ENCODE assay signal across 8 mouse cellular contexts in the genomic region with DNA sequence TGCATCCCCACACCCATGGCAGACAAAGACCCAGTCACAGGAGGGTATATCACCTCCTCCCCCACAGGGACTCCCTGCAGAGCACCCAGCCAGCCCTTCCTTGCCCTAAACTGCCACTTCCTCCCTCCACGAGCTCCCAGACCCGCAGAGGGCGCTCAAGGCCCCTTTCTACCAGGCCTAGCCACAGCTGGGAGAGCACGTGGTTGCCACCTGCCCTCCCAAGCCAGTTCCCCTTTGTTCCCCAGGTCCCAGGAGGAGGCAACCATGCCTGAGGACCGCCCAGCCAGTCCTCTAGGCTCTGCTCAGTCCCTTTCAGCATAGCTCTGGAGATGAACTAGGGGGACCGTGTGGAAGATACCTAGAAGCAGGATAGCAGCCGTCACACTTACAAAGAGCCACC. TPM values are rescaled to one million over a fixed set of nuclear protein-coding genes. Genes with fewer than 3 reads are reported as not detected.
DNase-seq lines count a peak whose midpoint lies in the region; ATAC-seq and TF ChIP-seq lines count a peak whose summit lies in the region.

No protein-coding gene starts in this region.

- H3K36me3 ChIP-seq in G1E (replicated peaks) = no peaks in the 10 kb centered on the region
- H3K36me3 ChIP-seq in forebrain, embryonic 14.5 days (ENCODE audit: control insufficient read depth, insufficient read depth, low read length) = no peaks in the 10 kb centered on the region
- no peaks in the 10 kb centered on the region for H3K36me3 ChIP-seq in lung, embryonic 16.5 days (ENCODE audit: control insufficient read depth, insufficient read depth, low read length)

- intact Hi-C loops in heart, postnatal 25 days (cut with DNase I) = no loop called here

- peaks cover 15% of the 10 kb centered on the region for H3K27me3 ChIP-seq in G1E (ENCODE audit: insufficient read depth, low read length)
- no peaks in the 10 kb centered on the region for H3K27me3 ChIP-seq in forebrain, embryonic 14.5 days (replicated peaks; ENCODE audit: control insufficient read depth, insufficient read depth, low read length)
- no peaks in the 10 kb centered on the region for H3K27me3 ChIP-seq in lung, embryonic 16.5 days (ENCODE audit: control insufficient read depth, insufficient read depth, low read depth, low read length)

- WGBS in bone marrow, adult 2 months = 4% methylated on average over 7 of the region's 7 CpGs
- WGBS in forebrain, embryonic 14.5 days = 6% methylated on average over 7 of the region's 7 CpGs
- 16% methylated on average over 7 of the region's 7 CpGs for WGBS in lung, embryonic 16.5 days

- peak; percentile 90 for ATAC-seq in G1E (ENCODE audit: extremely low read depth, insufficient number of reproducible peaks, low FRiP score, poor library complexity, severe bottlenecking)
- ATAC-seq in forebrain, embryonic 14.5 days = peak; percentile 68
- ATAC-seq in lung, embryonic 16.5 days (ENCODE audit: low read depth) = peak; percentile 49

- peak; percentile 87 for TF ChIP-seq CTCF in G1E (IDR thresholded peaks at IDR 0.05; ENCODE audit: low read depth, low read length)
- TF ChIP-seq CTCF in bone marrow, adult 2 months (IDR thresholded peaks at IDR 0.05; ENCODE audit: control insufficient read depth, insufficient read depth, low read length) = peak; percentile 94

- no peaks in the 10 kb centered on the region for H3K9me3 ChIP-seq in G1E (replicated peaks)
- no peaks in the 10 kb centered on the region for H3K9me3 ChIP-seq in forebrain, embryonic 14.5 days (replicated peaks; ENCODE audit: control insufficient read depth, low read length)
- H3K9me3 ChIP-seq in lung, embryonic 16.5 days (ENCODE audit: control insufficient read depth, low read length) = no peaks in the 10 kb centered on the region

- TF ChIP-seq POLR2A in bone marrow, adult 2 months (IDR thresholded peaks at IDR 0.05; ENCODE audit: borderline replicate concordance, control insufficient read depth, low read depth, low read length) = peak; percentile 35; the same call in 1 of the 2 replicates

- peak; percentile 97 for DNase-seq in G1E (ENCODE audit: low spot score)
- peak; percentile 82 for DNase-seq in forebrain, embryonic 14.5 days (ENCODE audit: low spot score)
- DNase-seq in heart, postnatal 25 days (ENCODE audit: low spot score) = peak; percentile 74
- DNase-seq in layer of hippocampus, adult 9-10 months (ENCODE audit: low spot score) = peak; percentile 74
- DNase-seq in right cerebral cortex, adult 18-20 months = peak; percentile 81
- DNase-seq in urinary bladder, postnatal 25 days (ENCODE audit: low spot score) = peak; percentile 82

- peak overlapping the region; percentile 10; the same call in 1 of the 2 replicates for H3K4me3 ChIP-seq in G1E (ENCODE audit: low read depth, low read length)
- no peak overlapping the region for H3K4me3 ChIP-seq in bone marrow, adult 2 months (replicated peaks; ENCODE audit: control insufficient read depth, low read depth, low read length)
- H3K4me3 ChIP-seq in forebrain, embryonic 14.5 days (ENCODE audit: low read depth, low read length) = no peak overlapping the region
- no peak overlapping the region for H3K4me3 ChIP-seq in lung, embryonic 16.5 days (ENCODE audit: low read length)

- peaks cover 61% of the 10 kb centered on the region for H3K4me1 ChIP-seq in G1E (ENCODE audit: insufficient read depth, low read depth, low read length)
- H3K4me1 ChIP-seq in bone marrow, adult 2 months (ENCODE audit: control insufficient read depth, insufficient read depth, low read length) = peaks cover 3% of the 10 kb centered on the region
- H3K4me1 ChIP-seq in forebrain, embryonic 14.5 days (ENCODE audit: control insufficient read depth, insufficient read depth, low read length) = peaks cover 28% of the 10 kb centered on the region
- H3K4me1 ChIP-seq in lung, embryonic 16.5 days (replicated peaks; ENCODE audit: control insufficient read depth, insufficient read depth, low read length) = peaks cover 31% of the 10 kb centered on the region

- no peak overlapping the region for H3K4me2 ChIP-seq in forebrain, embryonic 14.5 days (ENCODE audit: low read length)
- H3K4me2 ChIP-seq in lung, embryonic 16.5 days (ENCODE audit: low read depth, low read length) = no peak overlapping the region

- no peak overlapping the region for H3K27ac ChIP-seq in bone marrow, adult 2 months (ENCODE audit: control insufficient read depth, insufficient read depth, low read depth, low read length, poor library complexity)
- H3K27ac ChIP-seq in forebrain, embryonic 14.5 days (ENCODE audit: low read depth, low read length) = peak overlapping the region; percentile 52; the same call in 1 of the 2 replicates
- 0 out of 2 replicates have a peak overlapping the region, but pooled peaks have one; percentile 8 for H3K27ac ChIP-seq in lung, embryonic 16.5 days (ENCODE audit: low read length)

- no peak overlapping the region for H3K9ac ChIP-seq in forebrain, embryonic 14.5 days (ENCODE audit: low read length)
- H3K9ac ChIP-seq in lung, embryonic 16.5 days (ENCODE audit: low read length) = peak overlapping the region; percentile 43

RNA-seq across cellular contexts. Expression of a gene that starts 17.1 kb away (rescaled TPM):
- total RNA-seq in G1E (2014; fragmentation: Nextera tagmentation) (2,671 and 3,097 TPM in 2 replicates), G1E (2017) (4,796 and 5,087 TPM in 2 replicates)
- 14,052 and 14,774 TPM in 2 replicates for polyA plus RNA-seq in G1E (2012)
- 1,145 and 1,395 TPM in 2 replicates for polyA plus RNA-seq in bone marrow, adult 2 months (2011; ENCODE audit: insufficient read depth, insufficient read length, low replicate concordance, missing spikeins)
- 2,309 and 2,480 TPM in 2 replicates for polyA plus RNA-seq in forebrain, embryonic 14.5 days (2014; fragmentation: Nextera tagmentation; extraction: Ambion mirVana)
- total RNA-seq in heart, postnatal 25 days (2021) = 100 to 1,000 TPM; 231 to 265 TPM
- polyA plus RNA-seq in lung, embryonic 16.5 days (2015; fragmentation: Nextera tagmentation; extraction: Ambion mirVana) = 2,358 and 2,609 TPM in 2 replicates
